Mouse (Mus musculus) embryonic facial prominence, embryonic 10.5 days (tissue): ENCODE data around the gene Sdc4. TPM values are rescaled to one million over a fixed set of nuclear protein-coding genes. Genes with fewer than 3 reads are reported as not detected.

Experiments used
- DNase-seq: peaks from one replicate; pipeline ENCODE4 v3.0.0-alpha.2; 2017; ENCODE audit warnings: low spot score
- H3K27ac ChIP-seq: fragments of 300-500 bp; sonication (generic); replicated peaks from 2 replicates; pipeline ENCODE4 v1.5.1; 2016; ENCODE audit warnings: mild to moderate bottlenecking
- H3K27me3 ChIP-seq: fragments of 300-500 bp; sonication (generic); replicated peaks from 2 replicates; pipeline ENCODE4 v1.6.1; 2016; ENCODE audit warnings: low read depth, mild to moderate bottlenecking; ENCODE audit not compliant: poor library complexity, severe bottlenecking
- H3K36me3 ChIP-seq: fragments of 300-500 bp; sonication (generic); replicated peaks from 2 replicates; pipeline ENCODE4 v1.6.1; 2016; ENCODE audit warnings: mild to moderate bottlenecking, moderate library complexity
- H3K4me1 ChIP-seq: fragments of 300-500 bp; sonication (generic); 2 replicates; pipeline ENCODE4 v1.6.1; 2016
- H3K4me3 ChIP-seq: fragments of 300-500 bp; sonication (generic); 2 replicates; pipeline ENCODE4 v1.5.1; 2016; ENCODE audit warnings: mild to moderate bottlenecking, moderate library complexity
- H3K9me3 ChIP-seq: fragments of 300-500 bp; sonication (generic); 2 replicates; pipeline ENCODE4 v1.6.1; 2016; ENCODE audit warnings: mild to moderate bottlenecking
- whole genome bisulfite sequencing: fragments of 180-500 bp; shearing (Covaris S2); methylation state at CpG from one replicate; pipeline ENCODE4 v1.1.7; 2016; 5-methylcytosine and 5-hydroxymethylcytosine counted together
- polyA plus RNA-seq: library from polyadenylated mRNA; unstranded; fragments of >200 nt; fragmentation: Nextera tagmentation; extraction: Ambion mirVana; gene quantifications from 2 replicates; pipeline ENCODE4 v1.2.1, GENCODE M21; 2016

Gene Sdc4
- polyA plus RNA-seq, 1 experiment from 2014 or later: 26.0 TPM

DNA sequence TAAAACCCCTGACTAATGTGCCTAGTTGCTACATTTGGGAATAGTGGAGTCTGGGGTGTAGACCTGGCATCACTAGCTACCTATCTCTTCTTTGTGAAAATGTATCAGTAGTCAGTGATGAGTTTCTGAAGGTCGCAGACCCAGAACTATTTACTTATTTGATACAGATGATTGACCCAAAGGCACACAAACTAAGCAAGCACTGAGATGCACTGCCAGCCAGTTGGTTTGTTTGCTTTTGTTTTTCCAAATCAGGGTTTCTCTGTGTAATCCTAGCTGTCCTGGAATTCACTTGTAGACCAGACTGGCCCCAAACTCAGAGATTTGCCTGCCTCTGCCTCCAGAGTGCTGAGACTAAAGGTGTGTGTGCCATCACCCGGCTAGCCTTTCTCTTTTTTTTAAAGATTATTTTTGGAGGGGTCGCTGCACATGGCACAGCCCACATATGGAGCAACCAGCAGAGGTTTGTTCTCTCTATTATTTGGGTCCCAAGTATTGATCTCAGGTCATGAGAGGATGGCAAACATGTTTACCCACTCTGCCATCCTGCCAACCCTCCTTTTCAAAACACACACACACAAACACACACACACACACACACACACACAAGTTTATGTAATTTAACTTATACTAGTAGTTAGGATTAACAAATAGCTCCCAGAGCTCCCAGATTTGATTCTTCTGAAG, 1.9 kb upstream of the Sdc4 start:
- no peak for DNase-seq
- 89% methylated on average over 3 of the region's 3 CpGs for WGBS
- Histone ChIP-seq H3K4me3 (no peak overlapping the region), H3K27me3 (peaks cover 29% of the 10 kb centered on the region), H3K36me3 (no peaks in the 10 kb centered on the region), H3K9me3 (no peaks in the 10 kb centered on the region), H3K27ac (no peak overlapping the region), H3K4me1 (peaks cover 34% of the 10 kb centered on the region)

DNA sequence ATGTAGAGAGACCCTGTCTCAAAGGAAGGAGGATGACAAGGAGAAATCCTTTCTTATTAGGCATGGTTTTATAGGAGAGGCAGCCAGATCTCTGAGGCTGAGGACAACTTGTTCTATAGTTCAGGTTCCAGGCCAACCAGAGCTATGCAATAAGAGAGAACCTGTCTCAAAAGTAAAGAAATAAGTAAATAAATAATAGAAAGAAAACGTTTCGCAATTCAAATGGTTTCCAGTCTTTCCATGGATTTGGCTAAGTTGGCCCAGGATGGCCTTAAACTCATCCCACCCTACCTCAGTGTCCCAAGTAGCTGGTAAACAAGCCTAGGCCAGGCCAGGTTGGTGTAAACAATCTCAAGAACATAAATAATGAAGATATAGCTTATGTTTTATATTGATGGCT, 1.0 kb upstream of the Sdc4 start:
- H3K27me3 ChIP-seq: peaks cover 34% of the 10 kb centered on the region
- no peak overlapping the region for H3K27ac ChIP-seq
- 82% methylated on average over 2 of the region's 2 CpGs for WGBS
- DNase-seq: no peak
- peaks cover 38% of the 10 kb centered on the region for H3K4me1 ChIP-seq
- no peaks in the 10 kb centered on the region for H3K36me3 ChIP-seq
- H3K9me3 ChIP-seq: no peaks in the 10 kb centered on the region
- no peak overlapping the region for H3K4me3 ChIP-seq

DNA sequence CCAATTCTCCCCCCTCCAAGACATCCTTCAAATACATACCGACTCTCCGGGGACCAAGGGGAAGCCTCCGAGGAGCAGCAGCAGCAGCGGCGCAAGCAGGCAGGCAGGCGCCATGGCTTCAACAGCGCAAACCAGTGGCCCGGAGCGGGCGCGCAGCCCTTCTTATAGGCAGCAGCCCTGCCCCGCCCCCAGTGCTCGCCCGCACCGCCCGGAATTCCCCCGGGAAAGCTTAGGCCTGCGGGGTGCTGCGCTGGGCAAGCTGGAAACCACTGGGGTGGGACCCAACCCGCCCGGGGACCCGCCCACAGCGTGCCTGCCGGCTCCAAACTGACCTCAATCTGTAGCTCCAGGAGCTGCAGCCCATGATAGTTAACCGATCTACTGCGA, 643 bp downstream of the Sdc4 start:
- WGBS: under 1% methylated on average over 26 of the region's 26 CpGs
- Histone ChIP-seq H3K27me3 (peaks cover 34% of the 10 kb centered on the region), H3K36me3 (no peaks in the 10 kb centered on the region), H3K27ac (peak overlapping the region; percentile 84), H3K4me1 (peaks cover 45% of the 10 kb centered on the region), H3K9me3 (no peaks in the 10 kb centered on the region), H3K4me3 (peak overlapping the region; percentile 75)
- DNase-seq: peak; percentile 88

DNA sequence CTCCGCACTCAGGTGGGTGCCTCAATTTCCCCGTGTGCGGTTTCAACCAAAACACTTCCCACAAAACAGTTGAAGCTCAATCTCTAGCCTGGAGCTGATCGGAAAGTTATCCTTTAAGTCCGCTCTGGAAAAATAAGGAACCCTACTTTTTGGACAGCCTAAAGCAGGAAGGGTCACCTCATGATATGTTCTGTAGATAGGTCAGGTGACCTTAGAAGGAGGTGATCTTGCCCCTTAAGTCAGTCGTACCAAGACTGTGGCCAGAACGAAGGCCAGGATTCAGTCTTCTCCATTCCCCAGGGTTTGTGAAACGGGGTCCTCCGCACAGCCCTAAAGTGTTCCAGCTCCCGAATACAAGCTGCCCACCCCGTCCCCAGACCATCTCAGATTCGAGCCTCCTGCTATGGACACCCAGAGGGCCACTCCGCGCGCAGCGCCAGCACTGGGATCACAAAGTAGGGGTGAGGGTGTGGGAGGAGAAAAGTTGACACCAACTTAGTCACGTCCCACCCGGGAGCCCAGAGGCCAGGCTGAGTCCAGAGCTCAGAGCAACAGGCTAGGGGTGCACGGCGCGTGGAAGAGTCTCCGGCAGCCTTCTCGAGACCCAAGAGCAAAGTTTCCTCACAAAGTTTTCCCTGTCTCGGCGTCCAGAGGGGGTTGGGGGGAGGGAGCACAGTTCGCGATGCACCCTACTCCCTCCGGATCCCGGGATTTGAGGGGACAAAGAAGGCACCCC, 1.2 kb downstream of the Sdc4 start:
- H3K27me3 ChIP-seq: peaks cover 34% of the 10 kb centered on the region

DNA sequence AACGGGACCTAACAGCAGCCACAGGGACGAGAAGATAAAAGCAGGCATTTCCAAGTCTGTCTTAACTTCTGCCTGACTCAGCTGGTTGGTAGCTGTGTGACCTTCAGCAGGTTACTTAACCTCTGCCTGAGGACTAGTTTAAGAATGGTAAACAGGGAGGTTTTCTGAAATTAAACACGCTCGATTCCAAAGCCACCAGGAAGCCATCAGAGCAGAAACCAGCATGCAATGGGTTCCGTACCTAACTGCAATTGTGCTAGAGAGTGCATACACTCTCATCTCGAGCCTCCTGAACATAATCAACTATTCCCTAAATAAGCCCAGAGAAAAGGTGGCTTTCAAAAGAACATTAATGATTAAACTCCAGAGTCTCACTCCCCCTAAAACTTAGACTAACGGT, 2.0 kb downstream of the Sdc4 start:
- peak overlapping the region; percentile 75 for H3K4me3 ChIP-seq

More for the DNA sequence above, 1.2 kb downstream of the Sdc4 start:
- WGBS: 2% methylated on average over 29 of the region's 29 CpGs
- peak; percentile 54 for DNase-seq
- Histone ChIP-seq H3K27ac (peak overlapping the region; percentile 84), H3K36me3 (no peaks in the 10 kb centered on the region), H3K4me1 (peaks cover 51% of the 10 kb centered on the region), H3K9me3 (no peaks in the 10 kb centered on the region), H3K4me3 (peak overlapping the region; percentile 75)

DNA sequence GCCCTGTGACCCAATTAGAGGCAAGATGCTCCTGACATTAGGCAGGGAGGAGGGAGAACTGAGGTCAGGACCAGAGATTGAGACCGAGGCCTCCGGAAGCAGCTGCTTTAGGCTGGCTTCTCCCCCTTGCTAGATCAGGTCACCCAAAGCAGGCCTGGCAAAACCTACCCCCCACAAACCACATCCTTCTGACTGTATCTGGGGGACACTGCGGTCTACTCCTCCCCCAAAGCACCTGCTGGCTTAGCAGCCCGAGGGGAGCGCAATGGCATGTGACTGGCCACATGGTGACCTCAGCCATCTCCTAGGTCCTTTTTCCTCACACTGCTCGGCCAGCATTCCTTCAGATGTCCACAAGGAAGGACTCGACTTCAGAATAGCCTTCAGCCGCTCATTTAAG, 2.5 kb downstream of the Sdc4 start:
- 25% methylated on average over 8 of the region's 8 CpGs for WGBS
- Histone ChIP-seq H3K27ac (no peak overlapping the region), H3K4me3 (peak overlapping the region; percentile 75), H3K27me3 (peaks cover 34% of the 10 kb centered on the region), H3K36me3 (no peaks in the 10 kb centered on the region), H3K4me1 (peaks cover 64% of the 10 kb centered on the region), H3K9me3 (no peaks in the 10 kb centered on the region)
- DNase-seq: no peak

More for the DNA sequence above, 2.0 kb downstream of the Sdc4 start:
- Histone ChIP-seq H3K36me3 (no peaks in the 10 kb centered on the region), H3K27ac (no peak overlapping the region), H3K4me1 (peaks cover 58% of the 10 kb centered on the region), H3K9me3 (no peaks in the 10 kb centered on the region), H3K27me3 (peaks cover 34% of the 10 kb centered on the region)
- 28% methylated on average over 7 of the region's 7 CpGs for WGBS
- DNase-seq: no peak

DNA sequence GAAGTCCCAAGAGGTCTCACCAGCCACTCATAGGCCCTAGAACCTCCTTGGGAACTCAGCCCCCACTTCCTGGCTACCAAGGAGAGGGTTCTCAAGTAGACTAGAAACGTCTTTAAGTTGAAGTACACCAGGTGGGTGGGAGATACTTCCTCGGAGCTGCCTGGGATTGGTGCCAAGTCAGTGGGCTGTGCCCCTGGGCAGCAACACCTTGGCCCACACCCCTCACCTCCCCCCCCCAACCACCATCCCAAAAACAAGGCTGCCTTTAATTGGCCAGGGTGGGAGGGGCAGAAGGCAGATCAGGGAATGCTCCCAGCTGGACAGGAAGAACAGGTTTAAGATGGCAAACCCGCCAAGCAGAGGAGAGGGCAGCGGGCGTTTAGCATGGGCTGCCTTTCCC, 3.4 kb downstream of the Sdc4 start:
- no peaks in the 10 kb centered on the region for H3K36me3 ChIP-seq
- H3K27ac ChIP-seq: no peak overlapping the region
- H3K4me3 ChIP-seq: no peak overlapping the region
- peaks cover 73% of the 10 kb centered on the region for H3K4me1 ChIP-seq
- no peak for DNase-seq
- 70% methylated on average over 5 of the region's 5 CpGs for WGBS
- H3K9me3 ChIP-seq: no peaks in the 10 kb centered on the region
- peaks cover 34% of the 10 kb centered on the region for H3K27me3 ChIP-seq

DNA sequence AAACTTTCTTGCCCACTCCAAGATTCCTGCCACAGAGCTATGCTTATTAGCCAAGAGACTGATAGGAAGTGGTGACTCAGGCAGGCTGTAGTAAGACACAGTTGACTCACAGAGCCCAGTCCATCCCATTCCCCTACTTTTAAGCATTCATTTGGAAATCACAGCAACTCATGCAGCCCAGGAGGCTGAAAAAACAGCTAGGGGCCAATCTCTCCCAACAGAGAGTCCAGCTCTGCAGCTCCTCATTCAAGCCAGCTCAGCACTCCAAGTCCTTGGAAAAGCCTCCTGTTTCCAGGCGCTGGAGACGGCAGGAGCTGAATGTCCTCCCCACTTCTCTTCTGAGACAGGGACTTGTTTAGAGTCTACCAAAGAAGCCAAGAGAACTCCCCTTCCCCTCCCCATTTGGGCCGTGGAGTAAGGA, 4.7 kb downstream of the Sdc4 start:
- peaks cover 86% of the 10 kb centered on the region for H3K4me1 ChIP-seq
- peaks cover 36% of the 10 kb centered on the region for H3K27me3 ChIP-seq
- 64% methylated on average over 3 of the region's 3 CpGs for WGBS
- no peak overlapping the region for H3K27ac ChIP-seq
- no peak for DNase-seq
- H3K9me3 ChIP-seq: no peaks in the 10 kb centered on the region
- H3K36me3 ChIP-seq: no peaks in the 10 kb centered on the region
- no peak overlapping the region for H3K4me3 ChIP-seq

DNA sequence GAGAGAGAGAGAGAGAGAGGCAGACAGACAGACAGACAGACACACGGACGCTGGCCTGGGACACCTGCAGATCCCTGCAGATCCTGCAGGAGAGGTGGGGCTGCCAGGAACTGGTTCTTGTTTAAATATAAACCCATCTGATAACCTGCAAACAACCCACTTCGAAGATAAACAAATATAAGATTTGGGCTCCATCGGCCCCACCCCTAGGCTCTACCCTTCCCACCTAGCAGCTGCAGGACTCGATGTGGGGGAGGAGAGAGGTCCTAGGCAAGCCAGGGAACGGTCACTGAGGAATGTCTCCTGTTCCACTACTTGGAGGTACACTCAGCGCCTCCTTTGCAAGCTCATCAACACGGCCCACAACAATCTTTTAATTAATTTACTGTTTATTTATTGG, 5.4 kb downstream of the Sdc4 start:
- Histone ChIP-seq H3K27me3 (peaks cover 33% of the 10 kb centered on the region), H3K4me3 (no peak overlapping the region), H3K9me3 (no peaks in the 10 kb centered on the region), H3K27ac (no peak overlapping the region), H3K36me3 (no peaks in the 10 kb centered on the region), H3K4me1 (peaks cover 85% of the 10 kb centered on the region)
- WGBS: 69% methylated on average over 8 of the region's 8 CpGs
- DNase-seq: no peak

DNA sequence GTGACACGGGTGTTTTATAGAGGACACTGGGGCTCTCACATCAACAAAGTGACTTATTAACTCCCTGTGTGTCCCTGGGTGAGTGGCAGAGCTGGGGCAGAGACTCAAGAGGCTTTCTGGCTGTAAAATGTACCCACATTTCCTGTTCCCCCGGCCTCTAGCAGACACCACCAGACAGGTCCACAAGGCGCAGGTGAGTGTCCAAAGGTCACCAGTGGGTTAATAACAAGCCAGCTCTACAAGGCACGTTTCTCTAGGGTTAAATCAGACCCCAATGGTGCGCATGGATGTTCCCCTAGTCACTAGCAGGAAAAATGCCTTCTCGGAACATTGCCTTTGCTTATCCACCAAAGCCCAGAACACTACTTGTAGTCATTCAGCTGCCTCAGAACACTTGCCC, 6.0 kb downstream of the Sdc4 start:
- Histone ChIP-seq H3K9me3 (no peaks in the 10 kb centered on the region), H3K27me3 (peaks cover 38% of the 10 kb centered on the region), H3K4me1 (peaks cover 85% of the 10 kb centered on the region), H3K27ac (no peak overlapping the region), H3K36me3 (no peaks in the 10 kb centered on the region), H3K4me3 (no peak overlapping the region)
- no peak for DNase-seq
- 73% methylated on average over 6 of the region's 6 CpGs for WGBS

DNA sequence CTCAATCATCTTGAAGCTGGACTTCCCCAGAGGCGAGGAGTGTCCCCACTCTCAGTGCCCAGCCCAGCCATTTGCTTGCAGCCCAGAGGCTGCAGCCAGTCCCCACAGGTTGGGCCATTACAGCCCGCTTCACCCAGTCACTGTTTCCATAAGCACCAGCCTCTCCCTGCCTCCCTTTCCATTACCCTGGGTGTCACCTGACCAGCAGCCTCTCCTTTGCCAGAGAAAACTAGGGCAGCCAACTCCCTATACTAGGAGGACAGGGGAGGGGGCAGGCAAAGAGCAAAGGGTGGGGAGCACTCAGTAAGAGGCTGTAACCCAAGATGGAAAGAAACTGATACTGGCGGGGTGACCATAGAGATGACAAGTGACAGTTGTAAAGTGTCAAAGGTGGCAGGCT, 6.7 kb downstream of the Sdc4 start:
- peak overlapping the region; percentile 29; the same call in 1 of the 2 replicates for H3K4me3 ChIP-seq
- H3K9me3 ChIP-seq: no peaks in the 10 kb centered on the region
- no peaks in the 10 kb centered on the region for H3K36me3 ChIP-seq
- H3K4me1 ChIP-seq: peaks cover 85% of the 10 kb centered on the region
- H3K27ac ChIP-seq: peak overlapping the region; percentile 73
- no peak for DNase-seq
- H3K27me3 ChIP-seq: peaks cover 34% of the 10 kb centered on the region
- 32% methylated on average over 3 of the region's 3 CpGs for WGBS

DNA sequence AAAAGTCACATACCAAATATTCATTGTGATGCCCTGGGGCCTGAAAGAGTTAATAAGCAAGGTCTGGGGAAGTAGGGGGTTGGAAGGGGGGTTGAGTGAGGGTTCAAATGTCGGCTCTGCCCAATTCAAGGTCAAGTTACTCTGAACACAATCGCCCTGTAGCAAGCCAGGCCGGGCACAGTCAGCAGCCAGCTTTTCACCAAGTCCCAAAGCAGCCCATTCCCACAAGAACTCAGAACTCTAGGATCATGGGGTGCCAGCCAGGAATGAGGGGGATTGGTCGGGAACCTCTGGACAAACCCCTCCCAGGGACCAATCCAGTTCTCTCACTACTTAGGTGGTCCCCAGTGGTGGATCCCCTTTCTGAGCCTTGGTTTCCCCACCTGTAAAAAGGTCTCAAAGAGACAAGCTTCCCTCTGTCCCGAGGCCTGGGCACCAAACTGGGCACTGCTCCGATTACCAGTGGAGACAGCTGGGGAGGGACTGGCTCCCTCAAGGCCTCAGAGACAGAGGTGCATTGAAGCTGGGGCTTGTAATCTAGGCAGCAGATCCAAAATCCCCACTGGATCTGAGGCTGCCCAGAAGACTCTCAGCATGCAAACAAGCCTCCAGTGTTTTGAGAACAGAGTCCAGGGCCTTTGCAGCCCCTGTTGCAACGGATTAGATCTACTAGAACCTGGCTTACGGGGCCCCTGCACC, 7.3 kb downstream of the Sdc4 start:
- H3K9me3 ChIP-seq: no peaks in the 10 kb centered on the region
- H3K4me1 ChIP-seq: peaks cover 85% of the 10 kb centered on the region
- WGBS: 14% methylated on average over 8 of the region's 8 CpGs

More for the DNA sequence above, 7.3 kb downstream of the Sdc4 start:
- Histone ChIP-seq H3K36me3 (no peaks in the 10 kb centered on the region), H3K27me3 (peaks cover 29% of the 10 kb centered on the region), H3K27ac (peak overlapping the region; percentile 73), H3K4me3 (peak overlapping the region; percentile 29)
- peak; percentile 52 for DNase-seq
